Mouse (Mus musculus) right cerebral cortex, postnatal 36 days (tissue): ENCODE measurements around the gene Fkbp6.
"Not testable (repeated sequence)": the region's sequence is repeated elsewhere in the genome, so short reads cannot be mapped to it uniquely, and the experiment has no call there.

Source experiments
- DNase-seq, 2 experiments: peaks; one replicate each; pipeline ENCODE4 v3.0.0; 2022; ENCODE audit warnings: low spot score in 2 of 2, mixed read lengths in 1 of 2

The Fkbp6 gene

DNA sequence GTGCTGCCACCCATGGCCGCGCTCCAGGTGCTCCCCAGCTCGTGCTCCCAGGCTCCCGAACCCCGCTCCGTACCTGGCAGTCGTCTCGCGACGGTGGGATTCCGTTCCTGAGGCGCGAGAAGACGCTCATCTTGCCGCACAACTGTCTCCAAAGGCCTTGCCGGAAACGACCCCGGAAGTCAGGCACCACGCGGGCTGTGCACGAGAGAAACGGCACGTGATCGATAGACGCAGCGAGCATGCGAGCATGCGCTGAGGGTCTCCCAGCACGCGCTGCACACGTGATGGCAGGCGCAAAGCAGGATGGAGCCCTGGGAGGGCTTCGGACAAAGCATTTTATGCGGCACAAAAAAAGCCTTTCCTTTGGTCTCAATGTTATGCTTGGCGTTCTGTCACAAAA lies at the start of gene Fkbp6:
TSS of gene Fkbp6 (minus strand) at position 183 of the 400 bp plus-strand sequence.
- DNase-seq: no peak

DNA sequence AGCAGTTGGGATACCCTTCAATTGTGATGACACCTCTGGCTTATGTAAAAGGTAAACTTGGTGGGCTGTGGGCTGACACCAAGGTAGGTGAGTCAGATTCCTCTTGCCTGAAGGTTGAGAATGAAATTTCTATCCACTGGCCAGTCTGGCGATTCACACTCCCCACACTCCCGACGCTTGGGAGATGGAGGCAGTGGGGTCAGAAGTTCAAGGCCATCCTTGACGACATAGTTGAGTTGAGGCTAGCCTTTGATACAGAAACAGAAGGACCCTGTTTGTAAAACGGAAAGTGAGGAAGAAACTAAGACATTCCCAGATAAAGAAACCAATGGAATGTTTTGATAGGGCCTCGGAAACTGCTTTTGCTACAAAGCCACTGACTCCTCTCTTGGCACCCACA lies 49.5 kb upstream of the Fkbp6 start:
- DNase-seq: no peak

DNA sequence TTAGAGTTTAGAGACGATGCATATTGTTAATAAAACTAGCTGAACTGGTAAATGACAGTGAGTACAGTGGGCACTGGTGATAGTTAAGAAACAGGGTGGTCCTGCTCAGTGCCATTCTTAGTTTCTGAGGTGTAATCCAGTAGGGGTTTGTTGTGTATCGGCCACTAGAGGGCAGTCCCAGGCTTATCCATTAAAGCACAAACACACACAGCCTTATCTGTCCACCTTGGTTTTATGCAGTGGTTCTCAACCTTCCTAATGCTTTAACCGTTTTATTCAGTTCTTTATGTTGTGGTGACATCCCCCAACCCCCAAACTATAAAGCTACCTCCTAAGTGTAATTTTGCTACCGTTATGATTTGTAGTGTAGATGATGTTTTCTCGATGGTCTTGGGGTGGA lies 46.0 kb upstream of the Fkbp6 start:
- DNase-seq: no peak

- peak; percentile 73 to 77 for DNase-seq
Measured at GRCm38 (mm10) chr5:135394004-135394823, 44.4 kb upstream of the Fkbp6 start, which contains the start of gene Pom121. Gene Pom121, minus strand, starts transcription at chr5:135394546.

DNA sequence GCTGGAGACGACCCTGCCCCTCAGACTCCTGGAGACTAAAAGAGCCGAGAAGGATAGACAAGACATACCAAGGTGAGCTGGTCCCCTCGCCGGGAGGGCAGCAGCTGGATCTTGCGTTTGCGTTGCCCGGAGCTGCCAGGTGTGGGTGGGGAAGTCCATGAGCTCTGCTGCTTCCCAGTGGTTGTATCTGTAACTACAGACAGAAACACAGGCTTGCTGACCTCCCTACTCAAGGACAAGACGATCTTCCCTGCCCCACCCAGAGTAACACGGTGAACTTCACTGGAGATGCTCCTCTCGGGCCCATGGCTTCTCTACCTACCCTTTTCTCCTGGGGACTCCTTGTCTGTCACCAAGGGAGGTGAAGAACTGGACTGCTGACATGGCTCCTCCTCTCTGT lies 33.9 kb upstream of the Fkbp6 start:
- no peak for DNase-seq

- DNase-seq: no peak
Measured at GRCm38 (mm10) chr5:135382746-135383145, 32.9 kb upstream of the Fkbp6 start.

GRCm38 (mm10) chr5:135381356-135381925 lies 31.6 kb upstream of the Fkbp6 start:
- DNase-seq: no peak

DNA sequence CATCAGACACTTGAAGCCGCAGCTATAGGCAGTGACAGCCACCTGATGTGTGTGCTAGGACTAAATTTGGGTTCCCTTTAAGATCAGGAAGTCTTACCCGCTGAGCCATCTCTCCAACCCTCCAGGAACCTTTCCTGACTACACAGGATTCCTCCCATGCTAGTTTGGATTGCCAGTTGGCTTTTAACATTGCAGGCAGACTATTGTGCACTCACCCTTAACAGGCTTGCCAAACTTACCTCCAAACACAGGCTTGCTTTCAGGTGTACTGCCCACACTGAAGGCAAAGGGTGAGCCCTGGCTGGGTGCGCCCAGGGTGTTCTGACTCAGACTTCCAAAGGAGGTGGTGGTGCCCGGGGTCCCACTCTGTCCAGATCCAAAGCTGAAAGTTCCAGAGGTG lies 30.8 kb upstream of the Fkbp6 start:
- DNase-seq: no peak

DNA sequence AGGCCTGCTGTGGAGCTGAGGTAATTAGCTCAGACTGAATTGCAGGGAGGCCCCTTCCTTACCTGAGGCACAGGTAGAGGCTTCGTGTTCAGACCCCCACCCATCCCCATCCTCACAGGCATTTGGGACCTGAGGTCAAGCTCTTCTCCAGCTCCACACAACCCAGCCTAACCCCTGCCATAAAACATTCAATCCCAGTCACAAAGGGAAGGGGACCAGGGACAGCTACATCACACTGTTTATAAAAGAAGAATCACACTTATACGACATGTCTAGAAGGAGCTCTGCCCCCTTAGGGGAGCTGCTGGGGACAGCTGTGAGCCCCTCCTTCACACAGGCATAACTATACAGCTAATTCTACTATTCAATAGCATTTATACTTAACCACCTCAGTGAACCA lies 26.5 kb upstream of the Fkbp6 start:
- DNase-seq: no peak

DNA sequence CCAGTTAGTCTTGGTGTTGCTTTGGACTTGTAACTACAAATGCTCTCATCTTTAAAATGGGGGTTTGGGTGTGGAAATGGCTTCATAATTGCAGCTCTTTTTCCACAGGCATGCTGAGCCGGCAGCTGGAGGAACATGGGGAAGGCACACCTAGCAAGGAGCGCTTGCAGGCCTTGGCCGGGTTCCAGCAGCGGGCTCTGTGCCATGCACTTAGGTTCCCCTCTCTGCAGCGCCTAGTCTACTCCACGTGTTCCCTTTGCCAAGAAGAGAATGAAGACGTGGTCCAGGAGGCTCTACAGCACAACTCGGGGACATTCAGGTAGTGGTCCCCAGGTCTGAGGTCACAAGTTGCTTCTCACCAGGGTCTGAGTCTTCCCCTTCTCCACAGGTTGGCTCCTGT lies 25.3 kb upstream of the Fkbp6 start:
- no peak for DNase-seq

DNA sequence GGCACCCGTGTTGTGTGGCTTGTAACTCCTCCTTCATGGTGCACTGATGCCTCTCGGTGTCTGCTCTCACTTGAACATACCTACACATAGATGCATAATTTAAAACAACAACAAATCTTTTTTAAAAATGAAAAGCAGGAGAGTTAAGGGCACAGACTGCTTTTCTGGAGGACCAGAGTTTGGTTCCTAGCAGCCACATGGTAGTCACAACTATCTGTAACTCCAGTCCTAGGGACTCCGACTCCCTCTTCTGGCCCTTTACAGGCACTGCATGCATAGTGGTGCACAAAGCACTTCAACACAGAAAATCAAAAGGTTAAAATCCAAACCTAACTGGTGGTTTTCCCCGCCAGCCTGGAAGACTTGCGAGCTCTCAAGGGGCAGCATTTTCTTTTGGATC lies 23.8 kb upstream of the Fkbp6 start:
- no peak for DNase-seq

- no peak for DNase-seq
Measured at GRCm38 (mm10) chr5:135371195-135371594, 21.4 kb upstream of the Fkbp6 start.

- DNase-seq: peak; percentile 84 to 87
Measured at GRCm38 (mm10) chr5:135369787-135370654, 20.2 kb upstream of the Fkbp6 start, which contains the start of gene Nsun5. Gene Nsun5, plus strand, starts transcription at chr5:135369953.

GRCm38 (mm10) chr5:135369196-135369595 lies 19.4 kb upstream of the Fkbp6 start:
- not testable (repeated sequence) for DNase-seq

GRCm38 (mm10) chr5:135368312-135368711 lies 18.5 kb upstream of the Fkbp6 start:
- no peak for DNase-seq

- DNase-seq: no peak
Measured at GRCm38 (mm10) chr5:135367841-135368240, 18.0 kb upstream of the Fkbp6 start.

GRCm38 (mm10) chr5:135363540-135363939 lies 13.7 kb upstream of the Fkbp6 start:
- no peak for DNase-seq

DNA sequence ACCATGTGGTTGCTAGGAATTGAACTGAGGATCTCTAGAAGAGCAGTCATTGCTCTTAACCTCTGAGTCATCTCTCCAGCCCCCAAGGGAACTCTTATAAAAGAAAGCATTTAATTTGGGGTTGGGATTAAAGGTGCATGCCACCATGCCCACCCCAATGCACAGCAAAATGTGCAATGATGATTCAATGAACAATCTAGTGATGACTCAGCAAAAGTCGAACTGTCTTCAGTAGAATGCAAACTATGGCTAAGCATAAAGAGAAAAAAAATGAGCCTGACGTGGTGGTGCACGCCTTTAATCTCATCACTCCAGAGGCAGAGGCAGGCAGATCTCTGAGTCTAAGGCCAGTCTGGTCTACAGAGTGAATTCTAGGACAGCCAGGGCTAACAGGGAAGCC lies 12.7 kb upstream of the Fkbp6 start:
- no peak for DNase-seq

GRCm38 (mm10) chr5:135359772-135360171 lies 9.9 kb upstream of the Fkbp6 start:
- DNase-seq: no peak

DNA sequence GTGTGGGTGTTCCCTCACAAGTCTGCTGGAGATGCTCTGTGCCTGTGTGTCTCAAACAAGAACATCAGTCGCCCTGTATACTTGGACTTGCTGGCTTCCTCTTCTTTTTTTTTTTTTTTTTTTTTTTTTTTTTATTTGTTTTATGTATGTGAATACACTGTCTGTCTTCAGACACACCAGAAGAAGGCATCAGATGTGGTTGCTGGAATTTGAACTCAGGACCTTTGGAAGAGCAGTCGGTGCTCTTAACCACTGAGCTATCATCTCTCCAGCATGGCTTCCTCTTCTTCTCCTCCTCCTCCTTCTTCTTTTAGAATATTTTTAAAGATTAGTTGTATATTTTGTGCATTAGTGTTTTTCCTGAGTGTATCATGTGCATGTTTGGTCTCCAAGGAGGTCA lies 7.7 kb upstream of the Fkbp6 start:
- DNase-seq: no peak

GRCm38 (mm10) chr5:135356090-135356489 lies 6.2 kb upstream of the Fkbp6 start:
- DNase-seq: no peak

- DNase-seq: no peak
Measured at GRCm38 (mm10) chr5:135353564-135353963, 3.7 kb upstream of the Fkbp6 start.
